Mouse (Mus musculus) gastrocnemius, postnatal 36 days (tissue): ENCODE data around the gene Ddx19a. TPM values are rescaled to one million over a fixed set of nuclear protein-coding genes. Genes with fewer than 3 reads are reported as not detected.
"Not testable (repeated sequence)": the region's sequence is repeated elsewhere in the genome, so short reads cannot be mapped to it uniquely, and the experiment has no call there.

Experiments used
- DNase-seq, 2 experiments: peaks; one replicate each; pipeline ENCODE4 v3.0.0; 2022
- intact Hi-C: fragments of 180-260 bp; cut with DNase I; formaldehyde crosslinking; loops from one replicate; pipeline ENCODE4 v1.15.1; 2025
- long read RNA-seq, 2 experiments: library from polyadenylated mRNA; stranded (forward); transcript quantifications; one replicate each; pipeline ENCODE4 v2.0.0; 2021
- total RNA-seq, 2 experiments: library from RNA; stranded (reverse); gene quantifications; 2 replicates each; pipeline ENCODE4 v1.2.3; 2021

Ddx19a gene
- 10 to 100 TPM; 23.2 to 28.6 TPM for total RNA-seq
- long read RNA-seq, experiment 1, transcript Ddx19a-201 (12 exons, 2,547 nt) = major isoform, 12 of 18 reads
- long read RNA-seq, experiment 1, partial matches to known transcripts = 4 of 18 reads
- long read RNA-seq, experiment 1, other reads (novel, unspliced or antisense) = 2 of 18 reads
- long read RNA-seq, experiment 2, transcript Ddx19a-201 (12 exons, 2,547 nt) = major isoform, 11 of 24 reads
- long read RNA-seq, experiment 2, partial matches to known transcripts = 0 of 24 reads
- long read RNA-seq, experiment 2, other reads (novel, unspliced or antisense) = 13 of 24 reads

DNA sequence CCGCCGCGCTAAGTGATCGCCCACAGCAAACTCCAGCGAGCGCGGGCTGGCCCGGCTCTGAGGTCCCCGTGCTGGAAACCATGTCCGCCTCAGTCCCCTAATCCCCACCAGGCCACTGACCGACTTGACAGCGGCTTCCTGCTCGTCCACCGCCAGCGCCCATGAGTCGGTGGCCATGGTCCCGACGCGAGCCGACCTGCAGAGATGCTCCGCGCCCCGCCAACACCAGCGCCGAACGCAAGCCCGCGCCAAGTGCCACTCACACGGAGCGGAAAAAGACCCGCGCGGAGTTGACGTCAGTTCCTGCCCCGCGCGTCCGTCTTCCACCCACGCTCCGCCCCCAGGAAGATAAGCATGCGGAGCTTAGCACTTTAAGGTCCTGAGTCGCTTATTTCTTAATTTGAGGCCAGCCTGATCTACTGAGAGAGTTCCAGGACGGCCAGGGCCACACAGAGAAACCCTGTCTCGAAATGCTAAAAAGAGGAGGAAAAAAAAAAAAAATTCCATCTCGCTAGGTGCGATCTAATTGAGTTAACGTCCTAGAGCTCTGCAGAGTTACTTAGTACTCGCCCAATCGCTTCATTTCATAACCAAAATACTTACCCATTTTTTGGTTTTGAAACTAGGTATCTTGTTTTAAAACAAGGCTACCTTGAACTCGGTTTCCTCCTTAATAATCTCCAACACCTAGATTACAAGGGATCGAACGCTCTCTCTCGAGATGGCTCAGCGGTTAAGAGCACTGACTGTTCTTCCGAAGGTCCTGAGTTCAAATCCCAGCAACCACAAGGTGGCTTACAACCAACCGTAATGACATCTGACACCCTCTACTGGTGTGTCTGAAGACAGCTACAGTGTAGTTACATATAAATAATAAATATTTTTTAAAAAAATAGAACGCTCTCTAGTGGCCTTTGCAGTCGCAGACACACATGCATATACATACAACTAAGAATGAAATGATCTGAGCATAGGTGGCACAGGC lies at the start of gene Ddx19a:
TSS of gene Ddx19a (minus strand) at position 254 of the 985 bp plus-strand sequence.
- intact Hi-C loops = no loop called here
- DNase-seq = peak; percentile 77 to 79

DNA sequence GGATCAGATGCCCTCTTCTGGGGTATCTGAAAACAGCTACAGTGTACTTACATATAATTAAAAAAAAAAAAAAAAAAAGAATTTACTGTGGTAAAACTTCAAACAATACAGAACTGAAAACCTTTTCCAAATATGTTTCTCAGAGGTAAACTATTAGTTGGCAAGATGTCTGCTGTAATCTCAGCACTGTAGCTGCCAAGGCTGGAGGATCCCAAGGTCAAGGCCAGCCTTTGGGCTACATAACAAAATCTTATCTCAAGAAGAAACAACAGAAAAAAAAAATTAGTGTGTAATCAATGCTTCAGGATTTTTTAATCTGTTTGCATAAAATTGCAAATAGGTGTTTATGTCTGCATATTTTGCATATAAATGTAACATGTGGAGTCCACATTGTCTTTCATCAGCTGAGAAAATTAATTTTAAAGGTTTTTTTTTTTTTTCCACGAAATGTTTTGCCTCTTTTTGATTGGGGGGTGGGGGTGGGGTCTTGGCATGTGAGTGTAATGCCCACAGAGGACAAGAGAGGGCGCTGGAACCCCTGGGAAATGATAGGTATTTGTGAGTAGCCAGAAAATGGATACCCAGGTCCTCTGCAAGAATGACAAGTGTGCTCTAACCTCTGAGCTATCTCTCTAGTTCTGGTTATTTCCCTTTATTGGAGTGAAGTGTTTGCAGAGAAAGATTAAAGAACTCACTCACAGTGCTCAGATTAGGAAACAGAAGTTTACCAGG lies 46.6 kb upstream of the Ddx19a start:
- intact Hi-C loops = no loop called here
- no peak for DNase-seq

DNA sequence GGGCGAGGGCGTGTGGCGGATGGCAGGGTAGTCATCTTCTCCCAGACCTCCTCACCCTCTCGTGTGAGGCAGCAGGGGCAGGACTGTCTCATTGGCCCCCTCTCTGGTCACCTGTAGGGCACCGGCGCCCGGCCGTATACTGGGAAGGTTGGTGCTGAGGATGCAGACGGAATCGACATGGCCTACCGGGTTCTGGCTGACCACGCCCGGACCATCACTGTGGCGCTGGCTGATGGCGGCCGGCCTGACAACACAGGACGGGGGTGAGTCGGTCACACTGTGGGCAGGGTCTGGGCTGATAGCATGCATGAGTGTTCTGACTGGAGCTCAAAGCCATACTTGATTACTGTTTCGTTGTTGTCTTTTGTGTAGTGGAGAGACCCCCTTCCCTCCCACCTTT lies 44.9 kb upstream of the Ddx19a start:
- DNase-seq = no peak
- intact Hi-C loops = no loop called here

DNA sequence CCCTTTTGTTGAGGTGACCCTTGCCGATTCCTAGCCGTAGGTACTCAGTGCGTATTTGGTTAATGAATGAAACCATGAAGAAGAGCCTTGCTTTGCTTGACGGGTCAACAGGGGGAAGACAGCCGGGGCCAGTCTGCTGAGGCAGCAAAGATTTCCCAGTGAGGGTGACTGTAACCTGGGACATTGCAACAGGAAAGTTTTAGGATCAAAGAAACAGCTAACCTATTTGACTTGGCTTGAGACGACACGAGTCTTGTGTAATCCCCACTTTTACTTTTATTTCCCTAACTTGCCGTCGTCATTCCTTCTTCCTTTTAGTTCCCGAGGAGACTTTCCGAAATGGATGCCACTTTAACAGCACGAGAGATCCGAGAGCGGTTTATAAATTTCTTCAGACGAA lies 39.0 kb upstream of the Ddx19a start:
- DNase-seq = no peak
- intact Hi-C loops = loop anchor here (2.0 kb wide), 1 partner anchor 16 kb away; no protein-coding TSS in a partner anchor

DNA sequence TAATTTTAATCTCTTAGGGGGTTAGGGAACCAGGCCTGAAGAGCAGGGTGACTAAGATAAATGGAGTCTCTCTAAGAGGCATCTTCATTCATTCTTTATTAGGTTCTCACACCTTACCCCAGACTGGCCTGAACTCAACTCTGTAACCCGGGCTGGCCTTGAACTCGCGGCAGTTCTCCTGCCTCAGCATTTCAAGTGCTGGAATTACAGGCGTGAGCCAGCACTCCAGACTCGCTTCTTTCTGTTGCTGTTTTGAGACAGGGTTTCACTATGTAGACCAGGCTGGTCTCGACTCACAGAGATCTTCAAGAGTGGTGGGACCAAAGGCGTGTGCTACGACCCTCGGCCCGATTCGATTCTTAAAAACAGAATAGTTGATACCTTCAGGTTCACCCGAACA lies 36.7 kb upstream of the Ddx19a start:
- DNase-seq = no peak
- intact Hi-C loops = no loop called here

DNA sequence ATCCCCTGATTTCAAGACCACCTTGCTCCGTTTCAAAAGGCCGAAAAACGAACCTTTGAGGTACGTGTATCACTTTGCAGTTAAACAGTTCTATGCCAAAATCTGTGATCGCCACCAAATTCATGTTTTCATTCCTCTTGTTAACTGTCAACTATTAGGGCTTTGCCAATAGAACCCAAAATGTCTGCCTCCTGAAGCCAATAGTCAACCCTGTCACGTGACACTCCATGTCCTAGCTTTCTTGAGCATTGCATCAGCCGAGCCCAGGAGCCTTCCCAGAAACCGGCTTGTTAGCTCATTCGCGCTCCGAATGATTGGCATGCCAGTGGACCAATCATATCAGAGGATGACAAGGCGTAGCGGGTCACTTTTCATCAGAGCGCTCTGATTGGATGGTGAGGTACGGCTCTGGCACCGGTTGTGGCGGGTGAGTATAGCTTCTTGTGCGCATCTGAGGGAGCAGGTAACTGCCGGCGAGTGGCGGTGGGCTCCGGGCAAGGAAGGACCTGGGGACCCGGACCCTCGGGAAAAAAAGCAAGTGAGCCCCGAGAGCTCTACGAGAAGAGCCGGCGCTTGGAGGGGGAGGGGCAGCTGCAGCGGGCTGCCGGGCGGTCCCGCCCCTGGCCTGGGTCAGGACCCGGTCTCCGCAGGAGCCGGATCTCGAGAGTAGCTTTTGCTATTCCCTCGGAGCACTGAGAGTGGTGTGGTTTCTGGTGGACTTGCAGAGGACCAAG lies 36.0 kb upstream of the Ddx19a start:
- peak; percentile 91 to 98 for DNase-seq
- intact Hi-C loops = no loop called here

DNA sequence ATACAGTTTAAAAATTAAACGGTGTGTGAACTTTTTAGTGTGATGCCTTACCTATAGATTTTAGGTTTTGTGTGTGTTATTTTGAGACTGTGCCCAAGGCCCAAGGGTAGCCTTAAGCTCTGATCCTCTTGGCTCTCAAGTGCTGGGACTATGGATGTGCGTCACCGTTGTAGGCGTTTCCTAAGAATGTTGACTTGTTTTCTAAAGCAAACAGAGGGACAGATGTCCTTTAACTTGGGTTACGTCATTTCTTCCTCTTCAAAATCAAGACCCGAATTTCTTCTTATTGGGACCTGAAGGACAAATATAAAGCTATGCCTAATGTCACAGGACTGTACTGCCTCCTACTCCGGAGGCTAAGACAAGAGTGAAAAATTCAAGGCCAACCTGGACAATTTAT lies 35.3 kb upstream of the Ddx19a start, which contains the start of gene Aars:
TSS of gene Aars (plus strand) at position 229 of the 400 bp plus-strand sequence.
- intact Hi-C loops = no loop called here
- DNase-seq = no peak

DNA sequence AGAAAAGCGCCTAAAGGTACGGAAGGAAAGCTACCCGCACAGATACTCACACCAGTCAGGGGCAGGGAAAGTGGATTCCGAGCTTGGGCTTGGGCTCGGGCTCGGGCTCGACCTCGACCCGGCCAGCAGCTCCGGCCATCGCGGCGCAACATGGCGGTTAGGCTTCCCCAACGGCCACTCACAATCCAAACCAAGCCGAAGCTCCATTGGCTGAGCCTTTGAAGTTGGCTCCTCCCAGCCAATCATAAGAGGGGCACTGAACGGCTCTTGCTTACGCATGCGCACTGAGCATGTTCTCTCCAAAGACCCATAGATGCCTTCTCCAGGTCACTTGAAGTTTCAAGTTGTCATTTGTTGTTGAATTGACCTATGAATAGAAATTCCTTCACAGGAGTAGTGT lies 34.0 kb upstream of the Ddx19a start, which contains the start of gene Ddx19b:
TSS of gene Ddx19b (minus strand) at position 180 of the 400 bp plus-strand sequence.
- intact Hi-C loops = no loop called here
- DNase-seq = no peak

DNA sequence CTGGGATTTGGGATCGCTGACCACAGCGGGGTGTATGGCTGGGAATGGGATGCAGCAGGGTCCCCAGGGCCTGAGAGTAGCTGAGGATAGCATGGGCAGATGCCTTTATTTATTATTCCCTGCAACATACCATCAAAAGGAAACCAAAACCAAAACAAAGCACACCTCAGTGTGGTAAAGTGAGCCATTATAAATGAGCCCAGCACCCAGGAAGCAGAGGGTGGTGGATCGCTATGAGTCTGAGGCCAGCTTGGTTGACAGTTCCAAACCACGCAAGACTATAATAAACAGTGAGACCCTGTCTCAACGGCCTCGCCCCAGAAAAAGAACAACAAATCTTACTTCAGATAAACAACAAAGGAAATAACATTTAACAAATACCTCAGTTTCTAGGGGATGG lies 32.4 kb upstream of the Ddx19a start:
- intact Hi-C loops = no loop called here
- no peak for DNase-seq

DNA sequence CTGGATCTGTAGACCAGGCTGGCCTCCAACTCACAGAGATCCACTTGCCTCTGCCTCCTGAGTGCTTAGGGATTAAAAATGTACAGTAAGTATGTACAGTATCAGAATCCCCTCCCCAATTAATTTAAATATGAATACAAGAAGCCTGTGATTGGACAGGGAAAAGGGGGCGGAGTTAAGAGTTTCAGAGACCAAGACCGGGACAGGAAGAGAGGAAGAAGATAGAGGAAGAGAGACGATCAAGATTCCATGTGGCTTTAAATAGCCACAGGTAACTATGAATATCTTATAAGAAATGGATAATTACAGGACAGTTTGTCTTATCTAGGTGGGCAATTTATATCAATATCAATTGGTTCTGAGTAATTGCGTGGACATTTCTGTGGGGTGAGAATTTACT lies 32.0 kb upstream of the Ddx19a start:
- intact Hi-C loops = no loop called here
- no peak for DNase-seq

DNA sequence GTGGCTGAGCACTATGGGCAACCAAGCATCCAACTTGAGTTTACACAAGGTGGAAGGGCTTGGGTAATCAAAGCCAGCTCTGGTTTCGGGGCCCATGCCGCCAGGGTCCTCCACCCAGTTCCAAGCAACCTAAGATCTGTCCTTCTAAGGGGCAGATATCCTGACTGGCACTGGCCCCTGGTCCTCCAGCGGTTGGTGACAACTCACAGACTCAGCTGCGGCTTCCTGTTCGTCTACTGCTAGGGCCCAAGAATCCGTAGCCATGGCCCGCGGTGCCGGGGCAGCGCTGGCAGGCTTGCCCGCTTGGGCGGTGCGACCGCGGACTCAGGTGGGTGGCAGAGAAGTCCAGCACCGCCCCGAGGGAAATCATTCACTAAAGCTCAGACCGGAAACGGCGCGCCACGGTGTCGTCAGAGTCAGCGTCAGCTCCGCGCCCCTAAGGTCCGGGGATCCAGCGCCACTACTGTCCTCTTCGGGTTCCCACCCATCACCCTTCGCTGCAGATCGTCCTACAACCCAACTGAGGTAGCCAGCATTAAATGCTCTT lies 29.9 kb upstream of the Ddx19a start:
- intact Hi-C loops = no loop called here
- peak; percentile 67 to 72 for DNase-seq

DNA sequence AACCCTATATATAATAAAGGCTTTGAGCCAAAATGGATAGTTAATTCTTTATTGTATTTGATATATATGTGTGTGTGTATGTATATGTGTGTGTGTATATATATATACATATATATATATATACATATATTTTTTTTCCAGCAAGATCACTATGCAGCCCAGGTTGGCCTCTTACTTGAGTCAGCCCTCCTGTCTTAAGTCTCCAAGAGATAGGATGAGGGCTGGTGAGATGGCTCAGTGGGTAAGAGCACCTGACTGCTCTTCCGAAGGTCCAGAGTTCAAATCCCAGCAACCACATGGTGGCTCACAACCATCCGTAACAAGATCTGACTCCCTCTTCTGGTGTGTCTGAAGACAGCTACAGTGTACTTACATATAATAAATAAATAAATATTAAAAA lies 29.0 kb upstream of the Ddx19a start:
- intact Hi-C loops, DNase-seq: not testable (repeated sequence)

DNA sequence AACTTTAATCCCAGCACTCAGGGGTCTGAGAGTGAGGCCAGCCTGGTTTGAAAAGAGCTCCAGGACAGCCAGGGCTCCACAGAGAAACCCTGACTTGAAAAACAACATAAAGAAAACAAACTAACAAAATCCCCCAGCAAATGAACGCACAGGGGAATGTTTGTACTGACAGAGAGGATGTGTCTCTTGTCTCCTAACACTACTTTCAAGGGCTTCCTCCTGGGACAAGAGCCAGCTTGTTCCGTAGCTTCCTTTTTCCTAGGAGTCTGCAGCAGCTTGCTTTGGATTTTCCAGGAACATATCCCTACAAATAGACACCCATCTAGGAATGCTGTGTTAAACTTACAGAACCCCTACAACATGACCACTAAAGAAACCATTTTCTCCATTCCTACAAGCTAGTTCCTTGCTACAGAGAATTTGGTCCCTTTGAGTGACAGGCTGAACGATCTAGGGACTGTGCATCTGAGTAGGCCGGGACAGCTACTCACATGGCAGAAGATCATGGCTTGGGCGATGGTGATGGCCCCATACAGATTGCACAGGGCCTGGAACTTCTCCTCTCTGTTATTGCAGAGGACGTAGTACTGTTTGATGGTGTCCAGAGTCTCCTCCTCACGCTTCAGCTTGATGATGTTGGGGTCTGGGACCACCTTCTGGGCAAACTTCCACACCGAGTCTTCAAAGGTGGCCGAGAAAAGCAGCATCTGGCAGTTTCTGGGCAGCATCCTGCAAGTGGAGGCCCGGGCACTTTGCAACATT lies 12.8 kb upstream of the Ddx19a start:
- intact Hi-C loops = not testable (repeated sequence)

DNA sequence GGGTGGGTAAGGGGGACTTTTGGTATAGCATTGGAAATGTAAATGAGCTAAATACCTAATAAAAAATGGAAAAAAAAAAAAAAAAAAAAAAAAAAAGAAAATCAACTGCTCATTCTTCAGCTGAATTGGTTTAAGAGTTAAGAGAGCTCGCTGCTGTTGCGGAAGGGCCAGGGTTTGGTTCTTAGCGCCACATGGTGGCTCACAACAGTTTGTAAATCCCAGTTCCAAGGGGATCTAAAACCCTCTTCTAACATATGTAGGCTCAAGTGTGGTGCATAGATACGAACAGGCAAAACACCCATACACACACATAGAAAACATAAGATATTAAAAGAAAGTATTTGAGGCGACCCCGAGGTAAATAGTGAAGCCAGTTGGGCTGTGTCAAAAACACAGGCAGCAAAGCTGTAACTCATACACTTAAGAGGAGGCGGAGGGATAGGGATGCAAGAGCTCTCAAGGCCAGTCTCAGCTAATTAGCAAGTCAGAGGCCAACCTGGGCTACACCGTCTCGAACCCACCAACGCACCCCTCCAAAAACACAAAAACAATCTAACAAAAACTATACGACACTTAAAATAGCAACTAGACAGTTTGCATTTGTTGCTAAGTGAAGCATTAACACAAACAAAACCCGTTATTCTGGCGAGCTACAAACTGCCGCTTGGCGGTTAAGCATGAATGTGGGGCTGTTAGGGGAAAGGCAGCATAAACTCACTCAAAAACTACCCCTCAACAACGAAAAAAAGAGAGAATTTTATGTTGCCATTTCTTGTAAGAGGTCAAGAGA lies 764 bp downstream of the Ddx19a start:
- intact Hi-C loops = no loop called here
- DNase-seq = no peak

More for the DNA sequence above, 12.8 kb upstream of the Ddx19a start:
- not testable (repeated sequence) for DNase-seq

DNA sequence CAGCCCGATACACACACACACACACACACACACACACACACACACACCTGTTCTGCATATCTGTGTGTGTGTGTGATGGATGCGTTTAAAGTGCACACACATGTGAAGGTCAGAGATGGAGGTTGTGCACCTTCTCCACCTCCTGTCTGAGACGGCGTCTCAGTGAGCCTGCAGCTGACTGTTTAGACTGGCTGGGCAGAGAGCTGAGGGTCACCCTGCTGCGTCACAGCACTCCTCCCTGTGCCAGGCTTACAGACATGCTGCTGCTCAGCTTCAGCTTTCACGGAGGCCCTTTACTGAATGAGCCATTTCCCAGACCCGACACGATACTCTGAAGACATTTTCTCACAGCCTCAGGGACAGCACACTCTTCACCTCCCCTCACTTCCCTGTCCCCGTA lies 7.6 kb downstream of the Ddx19a start:
- intact Hi-C loops = no loop called here
- DNase-seq = no peak

DNA sequence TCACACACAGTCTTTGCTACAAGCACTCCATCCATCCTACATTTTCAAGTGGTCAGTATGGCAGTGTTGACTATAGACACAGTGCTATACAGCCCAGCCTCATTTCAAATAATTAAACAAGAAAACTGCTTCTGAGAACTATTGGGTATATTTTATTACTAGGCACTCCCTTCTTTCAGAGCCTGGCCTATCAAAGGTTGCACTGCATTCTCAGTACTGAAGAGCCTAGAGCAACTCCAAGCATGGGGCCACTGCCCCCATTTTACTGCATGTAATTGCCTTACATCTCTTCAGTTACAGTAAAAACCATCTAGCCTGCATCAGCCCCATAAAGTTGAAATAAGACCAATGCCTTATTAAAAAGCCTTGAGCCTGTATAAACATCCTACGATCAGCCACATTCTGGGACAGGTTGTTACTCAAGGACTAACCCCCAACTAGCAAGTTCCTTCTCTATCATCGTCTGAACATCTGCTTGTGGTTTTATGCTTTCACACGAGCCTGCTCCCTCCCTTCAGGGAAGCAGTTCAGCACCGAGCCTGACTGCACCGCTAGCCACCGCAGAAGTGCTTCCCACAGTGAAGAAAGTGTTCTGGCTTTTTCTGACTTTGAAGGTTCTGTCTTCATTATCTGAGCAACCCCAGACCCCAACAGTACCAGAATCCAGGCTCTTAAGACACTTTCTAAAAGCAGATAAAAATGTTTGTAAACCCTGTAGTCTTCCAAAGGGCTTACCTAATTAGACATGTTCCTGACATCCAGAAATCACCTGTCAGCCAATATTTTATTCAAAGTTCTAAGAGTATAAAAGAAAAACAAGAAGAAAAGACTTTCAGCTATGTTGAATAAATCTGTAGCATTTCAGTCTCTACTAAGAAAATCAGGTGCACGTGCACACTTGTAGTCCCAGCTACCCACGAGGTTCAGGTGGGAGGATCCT lies 9.5 kb downstream of the Ddx19a start:
- intact Hi-C loops = no loop called here
- DNase-seq = no peak

DNA sequence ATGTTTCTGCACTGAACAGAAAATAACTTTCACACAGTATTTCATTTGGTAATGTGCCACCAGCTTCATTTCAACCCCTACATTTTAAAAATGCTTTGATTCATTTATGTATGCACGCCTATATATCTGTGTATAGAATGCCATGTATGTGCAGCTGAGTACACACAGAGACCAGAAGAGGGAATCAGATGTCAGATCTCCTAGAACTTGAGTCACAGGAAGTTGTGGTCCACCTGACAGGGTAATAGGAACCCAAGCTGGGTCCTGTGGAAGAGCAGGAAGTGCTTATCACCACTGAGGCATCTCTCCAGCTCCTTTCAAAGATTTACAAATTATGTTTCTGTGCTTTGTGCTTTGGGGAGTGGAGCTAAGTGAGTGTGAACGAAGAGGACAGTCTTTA lies 16.3 kb downstream of the Ddx19a start:
- no peak for DNase-seq
- intact Hi-C loops = no loop called here
